Comparison of ENCODE assay signal across 8 mouse cellular contexts in the genomic region with DNA sequence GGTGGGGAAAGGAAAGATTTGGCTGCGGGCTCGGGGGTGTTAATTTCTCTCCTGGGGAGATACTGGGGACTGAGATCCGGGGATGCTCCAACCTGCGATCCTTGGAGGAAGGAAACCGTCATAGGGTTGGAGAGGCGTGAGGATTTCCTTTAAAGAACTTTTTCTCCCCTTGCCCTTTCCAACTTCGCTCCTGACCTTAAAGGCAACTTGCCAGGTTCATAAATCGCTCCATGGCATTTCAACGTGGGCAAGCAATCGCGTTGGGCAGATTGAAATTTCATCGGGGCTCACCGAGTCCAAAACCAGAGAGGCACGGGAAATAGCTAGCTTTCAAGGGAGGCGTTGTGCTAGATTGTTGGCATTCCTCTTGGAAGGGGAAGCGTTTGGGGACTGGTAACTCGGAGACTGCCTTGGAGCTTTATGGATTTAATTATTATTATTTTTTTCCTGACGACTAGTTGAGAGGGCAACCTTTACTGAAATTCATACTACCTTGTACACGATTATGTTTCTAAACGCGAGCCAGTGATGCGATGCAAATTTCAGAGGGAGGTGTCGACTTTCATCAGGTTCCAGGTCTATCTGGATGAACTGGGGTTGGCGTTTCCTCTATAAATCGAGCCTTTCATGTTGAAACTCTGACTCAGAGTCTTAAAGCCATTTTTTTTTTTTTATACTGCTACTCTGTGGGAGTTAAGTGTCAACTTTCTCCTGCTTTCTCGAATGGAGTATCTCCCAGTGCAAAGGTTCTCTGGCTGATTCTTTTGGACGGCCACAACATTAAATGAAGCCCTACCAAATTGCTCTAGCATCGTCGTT. TPM values are rescaled to one million over a fixed set of nuclear protein-coding genes. Genes with fewer than 3 reads are reported as not detected.
A peak's percentile ranks its signal among the peaks of the same experiment; 100 is the strongest.
DNase-seq lines count a peak whose midpoint lies in the region; ATAC-seq and TF ChIP-seq lines count a peak whose summit lies in the region.

No protein-coding gene starts in this region.

- H3K4me3 ChIP-seq in heart, embryonic 10.5 days = peak overlapping the region; percentile 96
- H3K4me3 ChIP-seq in ES-E14 (ENCODE audit: insufficient read depth in 1 of 2, low read depth in 1 of 2, low read length in 2 of 2, poor library complexity in 1 of 2, severe bottlenecking in 1 of 2) = peak overlapping the region; percentile 83 to 92
- H3K4me3 ChIP-seq in embryonic facial prominence, embryonic 13.5 days = peak overlapping the region; percentile 89
- H3K4me3 ChIP-seq in lung, postnatal 0 days (ENCODE audit: low read depth, low read length) = peak overlapping the region; percentile 96

- H3K36me3 ChIP-seq in heart, embryonic 10.5 days = no peaks in the 10 kb centered on the region
- H3K36me3 ChIP-seq in ES-E14 (ENCODE audit: control insufficient read depth, insufficient read depth, low read length, poor library complexity, severe bottlenecking) = no peaks in the 10 kb centered on the region
- H3K36me3 ChIP-seq in embryonic facial prominence, embryonic 13.5 days = no peaks in the 10 kb centered on the region
- H3K36me3 ChIP-seq in lung, postnatal 0 days (ENCODE audit: insufficient read depth, low read length) = no peaks in the 10 kb centered on the region

- peak overlapping the region; percentile 88 for H3K4me2 ChIP-seq in embryonic facial prominence, embryonic 13.5 days
- H3K4me2 ChIP-seq in lung, postnatal 0 days (replicated peaks; ENCODE audit: low read depth, low read length) = peak overlapping the region; percentile 98

- in situ Hi-C loops in ES-E14 (cut with MboI; ENCODE audit: low sequenced_read_pairs in 2 of 2, unreplicated experiment in 2 of 2) = no loop called here

- no peak for ATAC-seq in embryonic facial prominence, embryonic 13.5 days (ENCODE audit: insufficient number of reproducible peaks, insufficient read depth, low FRiP score, low TSS enrichment, low read depth)
- peak; percentile 13 for ATAC-seq in inflammation-experienced regulatory T-cells, adult 6 months
- ATAC-seq in lung, postnatal 0 days = no peak

- no peaks in the 10 kb centered on the region for H3K27me3 ChIP-seq in heart, embryonic 10.5 days (ENCODE audit: insufficient read depth, poor library complexity, severe bottlenecking)
- H3K27me3 ChIP-seq in embryonic facial prominence, embryonic 13.5 days = no peaks in the 10 kb centered on the region
- no peaks in the 10 kb centered on the region for H3K27me3 ChIP-seq in lung, postnatal 0 days (replicated peaks; ENCODE audit: insufficient read depth, low read length)

- H3K9ac ChIP-seq in ES-E14 (ENCODE audit: insufficient read depth, low read depth, low read length, poor library complexity, severe bottlenecking) = peak overlapping the region; percentile 85
- peak overlapping the region; percentile 96 for H3K9ac ChIP-seq in embryonic facial prominence, embryonic 13.5 days
- H3K9ac ChIP-seq in lung, postnatal 0 days (replicated peaks; ENCODE audit: low read depth) = peak overlapping the region; percentile 87

- TF ChIP-seq EP300 in lung, postnatal 0 days (IDR thresholded peaks at IDR 0.05) = no peak

- no peak for TF ChIP-seq CTCF in lung, postnatal 0 days (IDR thresholded peaks at IDR 0.05)

- intact Hi-C loops in heart, postnatal 36 days (cut with DNase I) = loop anchor here (1.0 to 5.0 kb wide), 3 partner anchors 102 to 300 kb away; no protein-coding TSS in a partner anchor

- H3K27ac ChIP-seq in heart, embryonic 10.5 days = peak overlapping the region; percentile 99
- no peak overlapping the region for H3K27ac ChIP-seq in ES-E14 (ENCODE audit: insufficient read depth, low read depth, low read length, poor library complexity, severe bottlenecking)
- H3K27ac ChIP-seq in embryonic facial prominence, embryonic 13.5 days = peak overlapping the region; percentile 97
- peak overlapping the region; percentile 92 for H3K27ac ChIP-seq in lung, postnatal 0 days (ENCODE audit: low read length)

- peaks cover 50% of the 10 kb centered on the region for H3K4me1 ChIP-seq in heart, embryonic 10.5 days
- 0 out of 4 replicates have a peak, but pooled peaks cover 0 to under 1% of the 10 kb centered on the region in 2 experiments for H3K4me1 ChIP-seq in ES-E14 (ENCODE audit: control insufficient read depth in 2 of 2, insufficient read depth in 2 of 2, low read length in 2 of 2, poor library complexity in 1 of 2)
- peaks cover 40% of the 10 kb centered on the region for H3K4me1 ChIP-seq in embryonic facial prominence, embryonic 13.5 days
- peaks cover 10% of the 10 kb centered on the region for H3K4me1 ChIP-seq in lung, postnatal 0 days (ENCODE audit: insufficient read depth, low read depth, low read length)

- WGBS in heart, embryonic 10.5 days = 3% methylated on average over 29 of the region's 29 CpGs
- 1% methylated on average over 29 of the region's 29 CpGs for WGBS in embryonic facial prominence, embryonic 13.5 days
- WGBS in lung, postnatal 0 days = 2% methylated on average over 29 of the region's 29 CpGs

- H3K9me3 ChIP-seq in heart, embryonic 10.5 days = no peaks in the 10 kb centered on the region
- H3K9me3 ChIP-seq in ES-E14 (ENCODE audit: control insufficient read depth, insufficient read depth, low read depth, low read length) = no peaks in the 10 kb centered on the region
- no peaks in the 10 kb centered on the region for H3K9me3 ChIP-seq in embryonic facial prominence, embryonic 13.5 days
- H3K9me3 ChIP-seq in lung, postnatal 0 days (ENCODE audit: low read length) = no peaks in the 10 kb centered on the region

- DNase-seq in heart, embryonic 10.5 days (ENCODE audit: low spot score) = no peak
- no peak for DNase-seq in heart, postnatal 36 days
- DNase-seq in ES-E14 (ENCODE audit: low read depth, low spot score) = no peak
- DNase-seq in lung, postnatal 0 days (ENCODE audit: low spot score) = peak; percentile 52
- peak; percentile 32 for DNase-seq in testis, postnatal 10 days (ENCODE audit: low spot score)
- no peak for DNase-seq in urinary bladder, adult 18-20 months (ENCODE audit: low spot score in 2 of 2)

TF ChIP-seq in ES-E14, 5 proteins besides CTCF, POLR2A, EP300 and RAD21:
- TF ChIP-seq CHD2 (IDR thresholded peaks at IDR 0.05; ENCODE audit: low read depth, low read length) = no peak
- no peak for TF ChIP-seq ZNF384 (IDR thresholded peaks at IDR 0.05; ENCODE audit: low read depth, low read length)
- TF ChIP-seq HCFC1 (IDR thresholded peaks at IDR 0.05; ENCODE audit: borderline replicate concordance, insufficient read depth, low read length) = no peak

RNA-seq across cellular contexts. Expression of gene Sipa1l1, which starts 1.6 kb away (rescaled TPM):
- polyA plus RNA-seq in heart, embryonic 10.5 days (2016; fragmentation: Nextera tagmentation; extraction: Ambion mirVana) = 35.2 and 37.0 TPM in 2 replicates
- 10 to 100 TPM in 1 of 2 experiments, 1 to 10 TPM in 1; 8.6 to 10.5 TPM for total RNA-seq in heart, postnatal 36 days (2021)
- total RNA-seq in ES-E14 (2012; rRNA removed) = 31.8 and 40.5 TPM in 2 replicates
- polyA plus RNA-seq in embryonic facial prominence, embryonic 13.5 days (2015; fragmentation: Nextera tagmentation; extraction: Ambion mirVana) = 34.8 and 36.5 TPM in 2 replicates
- polyA plus RNA-seq in inflammation-experienced regulatory T-cells, adult 6 months (2017; shearing (Covaris generic)) = 10 to 100 TPM; 24.7 to 30.0 (median 28.7) TPM
- polyA plus RNA-seq in lung, postnatal 0 days (2015; fragmentation: Nextera tagmentation; extraction: Ambion mirVana) = 10.2 and 11.7 TPM in 2 replicates

Comparison
In these comparisons a context has a peak if more than half of its experiments do, and no peak if none do; other contexts are left out.
1. DNase-seq: peak in lung, postnatal 0 days (single experiment) and testis, postnatal 10 days (single experiment); none in heart, embryonic 10.5 days (single experiment), heart, postnatal 36 days (0 of 2), ES-E14 (single experiment) and urinary bladder, adult 18-20 months (0 of 2).
2. Peak in every context shown above with its lines, with median percentiles within 50 percentile points of each other: H3K4me3 ChIP-seq and H3K9ac ChIP-seq.